Mouse (Mus musculus): ENCODE results near the gene Rptor.

DNA sequence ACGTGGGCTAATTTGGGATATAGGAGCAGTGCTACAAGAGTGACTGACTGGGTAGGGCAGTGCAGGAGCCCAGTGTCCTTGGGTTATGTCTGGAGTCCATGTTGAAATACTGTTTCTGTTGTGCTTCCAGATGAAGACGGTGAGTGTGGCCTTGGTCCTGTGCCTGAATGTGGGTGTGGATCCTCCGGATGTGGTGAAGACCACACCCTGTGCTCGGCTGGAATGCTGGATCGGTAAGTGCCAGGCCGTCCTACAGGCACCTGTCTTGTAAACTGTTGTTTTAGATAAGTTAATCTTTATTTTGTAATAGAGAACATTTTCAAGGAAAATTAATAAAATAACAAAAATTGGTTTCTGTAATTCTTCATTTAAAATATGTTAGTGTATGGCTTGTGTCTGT, 54.8 kb downstream of the Rptor start:
- TF ChIP-seq CTCF (IDR thresholded peaks at IDR 0.05; ENCODE audit: low read depth) (no peak), EP300 (IDR thresholded peaks at IDR 0.05; ENCODE audit: low read depth) (no peak)
